Mouse (Mus musculus): ENCODE measurements around the gene Egr2. TPM values are rescaled to one million over a fixed set of nuclear protein-coding genes. Genes with fewer than 3 reads are reported as not detected.

The Egr2 gene
- polyA plus RNA-seq, 1 experiment from 2014 or later, result 1.1 TPM

GRCm38 (mm10) chr10:67581698-67582285 is 46.5 kb downstream of the Egr2 start:
- ATAC-seq (ENCODE audit: low FRiP score), result no peak

DNA sequence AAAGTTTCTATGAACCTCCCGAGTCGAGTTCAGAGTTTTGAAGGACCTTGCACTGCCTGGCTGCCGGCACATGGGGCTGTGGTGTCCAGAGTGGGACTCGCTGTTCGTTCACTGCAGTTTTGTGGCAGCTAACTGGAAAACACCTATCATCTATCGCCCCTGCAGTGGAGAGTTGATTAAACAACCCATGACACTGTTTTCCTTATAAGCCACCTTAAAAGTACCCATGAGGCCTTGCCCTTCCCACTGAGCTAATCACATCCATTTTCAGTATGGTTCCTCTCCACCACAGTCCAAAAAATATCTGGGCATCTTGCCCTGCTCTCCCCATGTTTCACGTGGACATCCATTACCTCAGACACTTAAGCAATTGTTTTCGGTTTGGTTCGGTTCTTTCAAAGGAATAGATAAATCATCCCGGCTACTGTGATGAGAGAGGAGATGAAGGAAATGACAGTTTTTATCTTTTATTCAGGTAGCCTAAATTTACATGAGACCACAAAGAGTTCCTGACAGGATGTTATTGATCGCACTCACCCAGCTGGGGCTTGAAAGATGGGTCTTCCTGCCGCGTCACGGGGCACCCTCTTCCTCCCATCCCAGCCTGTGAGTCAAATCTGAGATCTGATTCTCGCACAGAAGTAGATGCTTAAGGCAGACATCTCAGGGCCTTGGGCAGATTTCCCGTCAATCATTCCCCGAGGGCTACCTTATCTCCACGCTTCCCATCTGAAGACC is 50.8 kb downstream of the Egr2 start:
- H3K4me3 ChIP-seq, result no peak overlapping the region
- H3K9ac ChIP-seq, result no peak overlapping the region
- no peak overlapping the region for H3K4me2 ChIP-seq (replicated peaks)
- no peak overlapping the region for H3K27ac ChIP-seq
- ATAC-seq (ENCODE audit: low FRiP score), result no peak
- H3K9me3 ChIP-seq (replicated peaks), result no peaks in the 10 kb centered on the region
- 81% methylated on average over 18 of the region's 18 CpGs for WGBS
- H3K36me3 ChIP-seq, result no peaks in the 10 kb centered on the region
- no peaks in the 10 kb centered on the region for H3K27me3 ChIP-seq
- H3K4me1 ChIP-seq, result 0 out of 2 replicates have a peak, but pooled peaks cover 5% of the 10 kb centered on the region

More at GRCm38 (mm10) chr10:67581698-67582285, 46.5 kb downstream of the Egr2 start:
- no peak overlapping the region for H3K27ac ChIP-seq
- no peaks in the 10 kb centered on the region for H3K9me3 ChIP-seq (replicated peaks)
- no peaks in the 10 kb centered on the region for H3K36me3 ChIP-seq
- no peak overlapping the region for H3K4me3 ChIP-seq
- no peak overlapping the region for H3K9ac ChIP-seq
- 81% methylated on average over 12 of the region's 12 CpGs for WGBS
- no peaks in the 10 kb centered on the region for H3K27me3 ChIP-seq
- 0 out of 2 replicates have a peak, but pooled peaks cover 5% of the 10 kb centered on the region for H3K4me1 ChIP-seq
- H3K4me2 ChIP-seq (replicated peaks), result no peak overlapping the region

Other genes with a start within 250 kb of the Egr2 start
- 82.2 and 83.2 TPM in 2 replicates for gene Ado, start 13.5 kb downstream of the Egr2 start, polyA plus RNA-seq (2016; fragmentation: Nextera tagmentation; extraction: Ambion mirVana)

All from hindbrain, embryonic 12.5 days (tissue).